Mouse (Mus musculus) kidney, embryonic 15.5 days (tissue): ENCODE data around the gene Ppp1r36. TPM values are rescaled to one million over a fixed set of nuclear protein-coding genes. Genes with fewer than 3 reads are reported as not detected.

Experiments
- ATAC-seq: fragments of 200-750 bp; cut with Nextera tagmentation; replicated peaks from 2 replicates; pipeline ENCODE4 v1.8.0; 2017; ENCODE audit warnings: moderate TSS enrichment; ENCODE audit not compliant: low FRiP score
- H3K27ac ChIP-seq: fragments of 300-500 bp; sonication (generic); 2 replicates; pipeline ENCODE4 v1.5.1; 2015; ENCODE audit warnings: mild to moderate bottlenecking, inconsistent platforms
- H3K27me3 ChIP-seq: fragments of 300-500 bp; sonication (generic); 2 replicates; pipeline ENCODE4 v1.6.1; 2015; ENCODE audit warnings: inconsistent platforms
- H3K36me3 ChIP-seq: fragments of 300-500 bp; sonication (generic); 2 replicates; pipeline ENCODE4 v1.6.1; 2015; ENCODE audit warnings: inconsistent platforms
- H3K4me1 ChIP-seq: fragments of 300-500 bp; sonication (generic); 2 replicates; pipeline ENCODE4 v1.6.1; 2015; ENCODE audit warnings: inconsistent platforms
- H3K4me2 ChIP-seq: fragments of 300-500 bp; sonication (generic); 2 replicates; pipeline ENCODE4 v1.6.1; 2015; ENCODE audit warnings: moderate library complexity, mild to moderate bottlenecking, inconsistent platforms
- H3K4me3 ChIP-seq: fragments of 300-500 bp; sonication (generic); replicated peaks from 2 replicates; pipeline ENCODE4 v1.5.1; 2015; ENCODE audit warnings: mild to moderate bottlenecking, inconsistent platforms
- H3K9ac ChIP-seq: fragments of 300-500 bp; sonication (generic); 2 replicates; pipeline ENCODE4 v1.6.1; 2015; ENCODE audit warnings: mild to moderate bottlenecking, inconsistent platforms
- H3K9me3 ChIP-seq: fragments of 300-500 bp; sonication (generic); replicated peaks from 2 replicates; pipeline ENCODE4 v1.6.1; 2016; ENCODE audit warnings: inconsistent platforms
- WGBS: fragments of 180-500 bp; shearing (Covaris S2); methylation state at CpG from one replicate; pipeline ENCODE4 v1.1.7; 2015; ENCODE audit warnings: mixed read lengths; 5-methylcytosine and 5-hydroxymethylcytosine counted together
- polyA plus RNA-seq: library from polyadenylated mRNA; unstranded; fragments of >200 nt; fragmentation: Nextera tagmentation; extraction: Ambion mirVana; gene quantifications from 2 replicates; pipeline ENCODE4 v1.2.1, GENCODE M21; 2015

The Ppp1r36 gene
- 3.1 and 4.3 TPM in 2 replicates for polyA plus RNA-seq

- WGBS: 1% methylated on average over 37 of the region's 37 CpGs
- H3K36me3 ChIP-seq: no peaks in the 10 kb centered on the region
- peaks cover 4% of the 10 kb centered on the region; the same call in 1 of the 2 replicates for H3K9me3 ChIP-seq
- H3K27ac ChIP-seq: peak within 1 kb of the TSS; percentile 45
- peak within 1 kb of the TSS; percentile 43 for H3K9ac ChIP-seq
- ATAC-seq: peak; percentile 90
- peak within 1 kb of the TSS; percentile 83 for H3K4me2 ChIP-seq
- peak within 1 kb of the TSS; percentile 49 for H3K4me3 ChIP-seq
- no peaks in the 10 kb centered on the region for H3K27me3 ChIP-seq
- H3K4me1 ChIP-seq: peaks cover 8% of the 10 kb centered on the region; the same call in 1 of the 2 replicates
Measured at GRCm38 (mm10) chr12:76417433-76417854, at the start of gene Ppp1r36. TSS of gene Ppp1r36 (plus strand) at chr12:76417538.

GRCm38 (mm10) chr12:76368201-76368789 lies 49.0 kb upstream of the Ppp1r36 start:
- Histone ChIP-seq H3K9me3 (no peaks in the 10 kb centered on the region), H3K9ac (peak overlapping the region; percentile 97; the same call in 1 of the 2 replicates), H3K27me3 (no peaks in the 10 kb centered on the region), H3K4me2 (peak overlapping the region; percentile 91), H3K4me3 (peak overlapping the region; percentile 97), H3K27ac (peak overlapping the region; percentile 100), H3K36me3 (no peaks in the 10 kb centered on the region), H3K4me1 (peaks cover 47% of the 10 kb centered on the region)
- ATAC-seq: no peak
- 5% methylated on average over 9 of the region's 9 CpGs for WGBS

GRCm38 (mm10) chr12:76368790-76369205 lies 48.5 kb upstream of the Ppp1r36 start:
- H3K9me3 ChIP-seq: no peaks in the 10 kb centered on the region
- H3K4me2 ChIP-seq: peak overlapping the region; percentile 91
- H3K27me3 ChIP-seq: no peaks in the 10 kb centered on the region
- ATAC-seq: peak; percentile 44
- WGBS: under 1% methylated on average over 25 of the region's 26 CpGs
- H3K4me1 ChIP-seq: peaks cover 47% of the 10 kb centered on the region
- H3K4me3 ChIP-seq: peak overlapping the region; percentile 97
- H3K27ac ChIP-seq: peak overlapping the region; percentile 100
- H3K36me3 ChIP-seq: no peaks in the 10 kb centered on the region
- H3K9ac ChIP-seq: peak overlapping the region; percentile 97

GRCm38 (mm10) chr12:76369206-76369977 lies 47.9 kb upstream of the Ppp1r36 start, which contains the start of gene Zbtb25:
TSS of gene Zbtb25 (minus strand) at chr12:76369602.
- Histone ChIP-seq H3K9ac (peak within 1 kb of the TSS; percentile 97), H3K36me3 (no peaks in the 10 kb centered on the region), H3K27ac (peak within 1 kb of the TSS; percentile 100), H3K4me2 (peak within 1 kb of the TSS; percentile 91), H3K4me1 (peaks cover 51% of the 10 kb centered on the region), H3K4me3 (peak within 1 kb of the TSS; percentile 97), H3K9me3 (no peaks in the 10 kb centered on the region), H3K27me3 (no peaks in the 10 kb centered on the region)
- WGBS: under 1% methylated on average over 94 of the region's 96 CpGs
- ATAC-seq: peak; percentile 76

DNA sequence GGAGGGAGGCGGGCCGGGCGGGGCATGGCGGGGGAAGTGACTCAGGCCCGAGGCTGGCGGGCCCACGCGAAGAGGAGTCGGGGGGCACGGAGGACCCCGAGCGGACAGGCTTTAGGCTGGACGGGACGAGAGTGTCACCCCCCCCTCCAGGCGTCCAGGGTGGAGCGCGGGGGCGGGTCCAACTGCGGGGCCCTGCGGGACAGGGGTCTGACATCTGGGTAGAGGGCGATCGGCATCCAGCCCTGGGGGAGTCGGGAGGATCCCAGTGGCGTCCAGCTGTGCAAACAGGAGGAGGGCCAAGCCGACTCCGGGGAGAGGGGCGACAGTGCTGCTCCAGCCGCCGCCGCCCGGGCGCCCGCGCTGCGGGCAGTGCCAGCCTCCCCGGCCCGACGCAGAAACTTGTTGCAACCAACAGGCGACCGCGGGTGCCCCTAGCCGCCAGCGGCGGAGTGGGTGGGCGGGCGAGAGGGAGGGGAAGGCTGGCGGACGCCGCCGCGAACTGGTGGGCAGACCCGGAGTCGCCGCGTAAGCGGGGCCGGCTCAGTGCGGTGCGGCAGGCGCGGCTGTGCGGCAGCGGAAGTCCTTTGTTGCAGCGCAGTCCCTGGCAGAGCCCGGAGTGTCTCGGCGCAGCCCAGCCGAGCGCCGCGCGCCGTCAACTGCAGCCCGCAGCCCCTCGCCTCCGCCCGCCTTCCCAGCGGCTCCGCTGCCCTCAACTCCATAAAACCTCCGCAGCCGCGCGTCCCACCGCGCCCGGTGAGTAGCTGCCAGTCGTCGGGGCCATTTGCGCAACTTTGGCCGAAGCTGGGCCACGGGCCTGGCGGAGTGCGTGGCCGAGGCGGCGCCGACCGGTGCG lies 47.1 kb upstream of the Ppp1r36 start, which contains the start of gene Zbtb1:
Zbtb1 (plus strand) TSS at position 289 of the 853 bp plus-strand sequence.
- peaks cover 51% of the 10 kb centered on the region for H3K4me1 ChIP-seq
- H3K27me3 ChIP-seq: no peaks in the 10 kb centered on the region
- peak within 1 kb of the TSS; percentile 91 for H3K4me2 ChIP-seq
- no peaks in the 10 kb centered on the region for H3K36me3 ChIP-seq
- peak within 1 kb of the TSS; percentile 97 for H3K9ac ChIP-seq
- H3K27ac ChIP-seq: peak within 1 kb of the TSS; percentile 100
- H3K4me3 ChIP-seq: peak within 1 kb of the TSS; percentile 97
- peak; percentile 73 for ATAC-seq
- H3K9me3 ChIP-seq: no peaks in the 10 kb centered on the region
- under 1% methylated on average over 92 of the region's 99 CpGs for WGBS

DNA sequence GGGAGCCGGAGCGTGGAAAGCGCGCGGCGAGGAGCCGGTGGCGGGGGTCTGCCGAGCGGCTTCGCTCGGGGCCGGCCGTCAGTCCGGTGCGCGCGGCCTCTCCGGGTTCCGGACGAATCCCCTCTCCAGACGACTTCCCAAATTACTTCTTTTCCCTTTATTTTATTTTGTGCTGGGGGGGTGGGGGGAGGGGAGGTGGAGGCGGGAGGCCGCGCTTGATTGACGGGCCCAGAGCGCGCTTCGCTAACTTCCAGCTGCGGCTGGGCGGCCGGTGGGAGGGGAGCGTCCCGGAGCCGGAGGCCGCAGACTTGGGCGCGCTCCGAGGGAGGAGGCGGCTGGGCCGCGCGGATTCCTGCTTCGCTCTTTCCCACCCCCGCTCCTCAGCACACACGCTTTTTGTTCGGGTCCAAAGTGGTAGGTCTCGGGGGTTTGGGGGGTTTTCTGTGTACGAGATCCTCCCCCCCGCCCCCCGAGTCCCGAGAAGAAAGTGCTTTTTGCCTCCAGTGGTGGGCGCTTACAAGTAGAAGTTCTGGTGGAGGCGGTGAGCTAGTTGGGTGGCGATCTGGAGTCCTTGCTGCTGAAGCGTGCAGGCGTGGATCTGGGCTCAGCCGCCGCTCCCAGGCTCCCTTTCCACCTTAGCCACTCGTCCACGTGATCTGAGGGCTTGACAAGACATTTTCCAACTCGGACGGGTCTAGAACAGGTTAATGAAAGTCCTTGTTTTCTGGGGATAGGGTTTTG lies 46.3 kb upstream of the Ppp1r36 start:
- Histone ChIP-seq H3K4me1 (peaks cover 49% of the 10 kb centered on the region), H3K36me3 (no peaks in the 10 kb centered on the region), H3K27ac (peak overlapping the region; percentile 100), H3K27me3 (no peaks in the 10 kb centered on the region), H3K4me3 (peak overlapping the region; percentile 97), H3K4me2 (peak overlapping the region; percentile 91), H3K9me3 (no peaks in the 10 kb centered on the region), H3K9ac (peak overlapping the region; percentile 97)
- under 1% methylated on average over 60 of the region's 63 CpGs for WGBS
- ATAC-seq: peak; percentile 75

DNA sequence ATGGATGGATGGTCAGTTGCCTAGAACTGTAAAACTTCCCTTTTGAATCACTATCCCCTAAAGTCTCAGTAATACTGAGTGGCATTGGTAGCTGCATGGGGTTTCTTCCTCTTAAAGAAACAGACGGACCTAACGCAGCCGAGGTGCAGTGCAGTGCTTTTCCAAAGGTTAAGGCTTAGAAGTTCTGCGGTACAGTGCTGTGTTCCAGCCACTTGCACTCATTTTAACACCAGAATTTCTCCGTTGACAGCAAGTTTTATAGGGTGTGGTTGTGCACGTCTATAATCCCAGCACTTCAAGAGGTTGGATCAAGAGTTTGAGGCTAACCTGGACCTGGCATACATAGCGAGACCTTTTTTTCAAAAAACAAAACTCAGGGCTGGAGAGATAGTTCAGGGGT lies 45.3 kb upstream of the Ppp1r36 start:
- ATAC-seq: no peak
- Histone ChIP-seq H3K9me3 (no peaks in the 10 kb centered on the region), H3K27ac (no peak overlapping the region), H3K4me1 (peaks cover 39% of the 10 kb centered on the region), H3K36me3 (no peaks in the 10 kb centered on the region), H3K4me2 (peak overlapping the region; percentile 91), H3K4me3 (peak overlapping the region; percentile 97), H3K27me3 (no peaks in the 10 kb centered on the region), H3K9ac (peak overlapping the region; percentile 97)
- WGBS: 33% methylated on average over 7 of the region's 7 CpGs

- Histone ChIP-seq H3K4me1 (peaks cover 28% of the 10 kb centered on the region), H3K4me3 (0 out of 2 replicates have a peak overlapping the region, but pooled peaks have one; percentile 97), H3K36me3 (no peaks in the 10 kb centered on the region), H3K27me3 (no peaks in the 10 kb centered on the region), H3K9ac (no peak overlapping the region), H3K27ac (no peak overlapping the region), H3K9me3 (no peaks in the 10 kb centered on the region), H3K4me2 (peak overlapping the region; percentile 91)
- no peak for ATAC-seq
- 69% methylated on average over 7 of the region's 7 CpGs for WGBS
Measured at GRCm38 (mm10) chr12:76372881-76373818, 44.2 kb upstream of the Ppp1r36 start.

- H3K9me3 ChIP-seq: no peaks in the 10 kb centered on the region
- H3K4me2 ChIP-seq: no peak overlapping the region
- 64% methylated on average over 6 of the region's 6 CpGs for WGBS
- H3K27ac ChIP-seq: no peak overlapping the region
- H3K27me3 ChIP-seq: no peaks in the 10 kb centered on the region
- H3K9ac ChIP-seq: no peak overlapping the region
- H3K4me1 ChIP-seq: peaks cover 21% of the 10 kb centered on the region
- ATAC-seq: no peak
- no peaks in the 10 kb centered on the region for H3K36me3 ChIP-seq
- H3K4me3 ChIP-seq: no peak overlapping the region
Measured at GRCm38 (mm10) chr12:76373991-76374390, 43.3 kb upstream of the Ppp1r36 start.

GRCm38 (mm10) chr12:76374911-76375310 lies 42.4 kb upstream of the Ppp1r36 start:
- Histone ChIP-seq H3K36me3 (no peaks in the 10 kb centered on the region), H3K9ac (no peak overlapping the region), H3K9me3 (no peaks in the 10 kb centered on the region), H3K4me3 (no peak overlapping the region), H3K4me1 (peaks cover 21% of the 10 kb centered on the region), H3K4me2 (no peak overlapping the region), H3K27me3 (no peaks in the 10 kb centered on the region), H3K27ac (no peak overlapping the region)
- ATAC-seq: no peak
- WGBS: 84% methylated on average over 4 of the region's 4 CpGs
